Mouse (Mus musculus) embryonic fibroblast, embryonic 13.5 days (primary cell): ENCODE data around the gene Pomt1. TPM values are rescaled to one million over a fixed set of nuclear protein-coding genes. Genes with fewer than 3 reads are reported as not detected.

Experiments
- H3K27ac ChIP-seq: 2 replicates; pipeline ENCODE4 v1.5.1; 2012; ENCODE audit warnings: low read length, control low read depth, inconsistent platforms; ENCODE audit not compliant: insufficient read depth
- H3K4me1 ChIP-seq: 2 replicates; pipeline ENCODE4 v1.6.1; 2011; ENCODE audit warnings: low read length; ENCODE audit not compliant: control insufficient read depth, insufficient read depth
- H3K4me3 ChIP-seq: 2 replicates; pipeline ENCODE4 v1.5.1; 2011; ENCODE audit warnings: mild to moderate bottlenecking, control low read depth, low read length; ENCODE audit not compliant: insufficient read depth
- CTCF ChIP-seq: IDR thresholded peaks from 2 replicates; pipeline ENCODE4 v1.5.1; 2011; ENCODE audit warnings: mild to moderate bottlenecking, control low read depth, low read length, moderate library complexity, borderline replicate concordance; ENCODE audit not compliant: insufficient read depth
- POLR2A ChIP-seq: IDR thresholded peaks from 2 replicates; pipeline ENCODE4 v1.6.1; 2011; ENCODE audit warnings: low read depth, mild to moderate bottlenecking, control low read depth, low read length, moderate library complexity
- polyA plus RNA-seq: library from polyadenylated mRNA; stranded (reverse); fragments of >200 nt; gene quantifications from 2 replicates; pipeline ENCODE4 v1.2.4, GENCODE M21; 2011; ENCODE audit warnings: low read depth; ENCODE audit not compliant: missing spikeins, insufficient read length

The Pomt1 gene
- polyA plus RNA-seq, 1 experiment = 22.8 TPM

DNA sequence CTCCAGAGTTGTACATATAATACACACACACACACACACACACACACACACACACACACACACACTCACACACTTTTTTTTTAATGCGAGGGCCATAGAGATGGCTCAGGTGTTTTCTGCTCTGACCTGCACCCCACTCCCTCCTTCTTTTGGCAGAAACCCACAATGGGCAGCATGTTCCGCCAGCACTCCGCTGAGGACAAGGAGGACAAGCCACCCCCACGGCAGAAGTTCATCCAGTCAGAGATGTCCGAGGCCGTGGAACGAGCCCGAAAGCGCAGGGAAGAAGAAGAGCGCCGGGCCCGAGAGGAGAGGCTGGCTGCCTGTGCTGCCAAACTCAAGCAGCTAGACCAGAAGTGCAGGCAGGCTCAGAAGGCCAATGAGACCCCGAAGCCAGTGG is 32.5 kb upstream of the Pomt1 start:
- Histone ChIP-seq H3K4me1 (peaks cover 5% of the 10 kb centered on the region; the same call in 1 of the 2 replicates), H3K4me3 (no peak overlapping the region), H3K27ac (no peak overlapping the region)
- TF ChIP-seq CTCF (no peak), POLR2A (no peak)

DNA sequence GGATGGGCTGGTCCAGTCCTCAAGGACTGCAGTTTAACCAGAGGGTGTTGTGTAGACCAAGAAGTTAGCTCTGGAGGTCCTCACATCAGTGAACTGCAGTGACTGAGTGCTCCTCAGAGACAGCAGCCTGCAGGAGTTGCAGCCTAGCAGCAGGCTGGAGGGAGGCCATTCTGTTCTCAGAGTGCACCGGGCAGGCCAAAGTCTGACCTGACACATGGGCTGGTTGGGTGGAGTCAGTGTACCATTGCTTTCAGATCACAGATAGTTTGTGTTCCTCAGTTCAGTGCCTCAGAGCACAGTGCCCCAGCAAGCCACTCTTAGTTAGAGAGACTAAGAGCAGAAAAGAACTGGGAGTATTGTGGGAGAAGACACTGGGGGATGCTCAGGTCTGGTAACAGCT is 28.7 kb upstream of the Pomt1 start:
- Histone ChIP-seq H3K4me3 (no peak overlapping the region), H3K4me1 (no peaks in the 10 kb centered on the region), H3K27ac (no peak overlapping the region)
- TF ChIP-seq CTCF (no peak), POLR2A (no peak)

DNA sequence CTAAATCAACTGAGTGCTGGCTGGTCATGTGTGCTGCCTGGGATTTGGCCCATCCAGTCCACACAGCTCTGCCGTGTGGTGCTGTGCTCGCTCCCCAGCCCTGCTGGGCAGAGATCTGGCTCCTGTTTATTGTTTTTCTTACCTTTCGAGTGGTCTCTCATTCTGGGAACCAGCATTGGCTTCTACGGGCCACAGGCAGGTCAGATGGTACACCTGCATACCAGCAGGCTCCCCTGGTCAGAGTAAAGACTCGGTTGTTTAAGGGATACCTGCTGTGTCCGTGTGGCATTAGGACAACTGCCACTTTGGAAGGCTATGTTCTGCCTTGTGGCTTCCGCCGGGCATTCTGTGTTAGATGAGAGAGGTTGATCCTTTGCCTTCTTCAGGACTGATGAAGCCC is 24.7 kb upstream of the Pomt1 start:
- no peaks in the 10 kb centered on the region for H3K4me1 ChIP-seq
- no peak for TF ChIP-seq POLR2A
- no peak for TF ChIP-seq CTCF
- no peak overlapping the region for H3K4me3 ChIP-seq
- no peak overlapping the region for H3K27ac ChIP-seq

DNA sequence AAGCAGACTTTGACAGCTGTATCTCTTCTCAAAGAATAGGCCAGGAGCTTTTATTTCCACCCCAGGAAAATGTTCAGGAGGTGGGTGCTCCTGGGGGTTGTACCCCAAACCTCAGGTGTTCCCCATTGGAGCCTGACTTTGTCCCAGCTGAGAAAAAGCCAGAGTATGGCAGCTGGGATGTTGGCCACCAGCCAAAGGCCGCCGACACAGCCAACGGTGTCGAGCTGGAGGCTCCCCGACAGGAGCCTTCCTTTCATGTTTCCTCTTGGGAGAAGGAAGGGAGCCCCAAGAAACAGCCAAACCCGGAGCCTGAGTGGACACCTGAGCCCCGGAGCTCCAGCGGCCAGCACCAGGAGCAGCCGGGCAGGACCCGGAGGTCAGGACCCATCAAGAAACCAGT is 23.4 kb upstream of the Pomt1 start:
- H3K4me1 ChIP-seq = peaks cover 3% of the 10 kb centered on the region
- no peak overlapping the region for H3K27ac ChIP-seq
- H3K4me3 ChIP-seq = no peak overlapping the region
- TF ChIP-seq CTCF = no peak

DNA sequence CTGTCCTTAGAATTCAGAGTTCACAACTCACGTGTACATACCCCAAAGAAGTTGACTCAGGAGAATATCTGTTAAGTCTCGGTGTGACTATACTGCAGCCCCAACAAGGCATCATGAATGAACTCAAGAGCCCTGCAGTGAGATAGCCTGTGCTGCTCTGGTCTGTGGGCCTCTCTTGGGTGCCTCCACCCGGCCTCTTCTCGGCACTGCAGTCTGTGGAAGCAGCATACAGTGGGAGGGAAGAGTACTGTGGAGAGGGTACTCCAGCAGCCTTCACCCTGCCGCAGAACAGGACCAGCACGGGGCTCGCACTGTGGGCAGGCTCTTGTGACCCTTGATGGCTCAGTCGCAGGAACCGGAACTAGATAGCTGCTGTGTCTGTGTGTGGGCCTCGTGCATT is 20.8 kb upstream of the Pomt1 start:
- no peak overlapping the region for H3K27ac ChIP-seq
- no peak overlapping the region for H3K4me3 ChIP-seq
- TF ChIP-seq CTCF = no peak
- no peak for TF ChIP-seq POLR2A

DNA sequence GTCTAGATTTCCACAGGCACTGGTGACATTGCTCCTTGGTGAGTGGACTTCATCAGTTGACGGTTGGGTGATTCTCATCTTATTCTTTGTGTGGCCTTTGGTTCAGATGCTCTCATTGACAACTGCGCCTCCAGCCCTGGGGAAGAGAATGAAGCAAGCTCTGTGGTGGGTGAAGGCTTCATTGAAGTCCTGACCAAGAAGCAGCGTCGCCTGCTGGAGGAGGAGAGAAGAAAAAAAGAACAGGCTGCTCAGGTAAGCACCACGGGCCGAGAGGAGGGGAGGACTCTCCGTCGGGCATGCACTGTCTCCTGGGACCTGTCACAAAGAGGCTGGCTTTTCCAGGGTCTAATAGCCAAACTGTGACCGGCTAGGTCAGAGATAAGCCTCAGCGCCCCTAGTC is 19.9 kb upstream of the Pomt1 start:
- H3K27ac ChIP-seq = no peak overlapping the region
- no peak overlapping the region for H3K4me3 ChIP-seq
- peaks cover 5% of the 10 kb centered on the region for H3K4me1 ChIP-seq
- no peak for TF ChIP-seq POLR2A
- no peak for TF ChIP-seq CTCF

More for the DNA sequence above, 20.8 kb upstream of the Pomt1 start:
- peaks cover 5% of the 10 kb centered on the region for H3K4me1 ChIP-seq

DNA sequence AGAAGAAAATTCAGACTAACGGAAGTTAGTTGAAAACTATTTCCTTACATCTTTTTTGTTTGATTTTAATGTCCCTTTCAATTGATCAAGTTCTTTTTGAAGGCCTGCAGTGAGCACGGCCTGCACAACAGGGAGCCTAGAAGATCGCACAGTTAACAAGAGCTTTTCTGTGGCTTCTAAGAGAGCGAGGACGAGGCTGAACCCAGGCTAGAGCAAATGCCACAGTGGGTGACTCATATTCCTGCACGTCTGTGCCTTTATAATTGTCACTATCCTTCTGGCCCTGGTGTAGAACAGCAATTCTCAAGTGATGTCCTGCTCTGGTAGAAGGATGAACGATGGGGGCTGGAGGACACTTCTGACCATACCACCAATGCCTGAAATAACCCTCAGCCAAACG is 18.7 kb upstream of the Pomt1 start:
- no peak overlapping the region for H3K27ac ChIP-seq
- TF ChIP-seq POLR2A = no peak
- TF ChIP-seq CTCF = no peak

DNA sequence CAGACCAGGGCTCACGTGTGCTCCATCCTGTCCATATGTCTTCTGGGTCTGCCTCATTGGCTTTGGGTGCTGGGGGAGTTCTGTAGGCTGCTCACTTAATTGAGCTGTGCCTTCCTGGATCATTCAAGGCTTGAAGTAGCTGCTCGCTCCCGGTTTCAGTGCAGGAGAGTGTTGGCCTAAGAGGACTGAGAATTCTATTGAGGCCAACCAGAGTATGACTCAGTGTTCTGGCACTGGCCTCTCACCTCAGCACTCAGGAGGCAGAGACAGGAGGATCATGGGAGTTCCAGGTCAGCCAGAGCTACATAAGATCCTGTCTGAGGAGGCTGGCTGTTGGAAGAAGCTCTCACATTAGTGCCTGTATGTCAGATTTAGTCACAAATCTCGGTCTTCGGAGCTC is 18.3 kb upstream of the Pomt1 start:
- Histone ChIP-seq H3K4me3 (no peak overlapping the region), H3K4me1 (peaks cover 5% of the 10 kb centered on the region), H3K27ac (no peak overlapping the region)
- no peak for TF ChIP-seq CTCF
- TF ChIP-seq POLR2A = no peak

More for the DNA sequence above, 18.7 kb upstream of the Pomt1 start:
- no peak overlapping the region for H3K4me3 ChIP-seq
- H3K4me1 ChIP-seq = peaks cover 5% of the 10 kb centered on the region

DNA sequence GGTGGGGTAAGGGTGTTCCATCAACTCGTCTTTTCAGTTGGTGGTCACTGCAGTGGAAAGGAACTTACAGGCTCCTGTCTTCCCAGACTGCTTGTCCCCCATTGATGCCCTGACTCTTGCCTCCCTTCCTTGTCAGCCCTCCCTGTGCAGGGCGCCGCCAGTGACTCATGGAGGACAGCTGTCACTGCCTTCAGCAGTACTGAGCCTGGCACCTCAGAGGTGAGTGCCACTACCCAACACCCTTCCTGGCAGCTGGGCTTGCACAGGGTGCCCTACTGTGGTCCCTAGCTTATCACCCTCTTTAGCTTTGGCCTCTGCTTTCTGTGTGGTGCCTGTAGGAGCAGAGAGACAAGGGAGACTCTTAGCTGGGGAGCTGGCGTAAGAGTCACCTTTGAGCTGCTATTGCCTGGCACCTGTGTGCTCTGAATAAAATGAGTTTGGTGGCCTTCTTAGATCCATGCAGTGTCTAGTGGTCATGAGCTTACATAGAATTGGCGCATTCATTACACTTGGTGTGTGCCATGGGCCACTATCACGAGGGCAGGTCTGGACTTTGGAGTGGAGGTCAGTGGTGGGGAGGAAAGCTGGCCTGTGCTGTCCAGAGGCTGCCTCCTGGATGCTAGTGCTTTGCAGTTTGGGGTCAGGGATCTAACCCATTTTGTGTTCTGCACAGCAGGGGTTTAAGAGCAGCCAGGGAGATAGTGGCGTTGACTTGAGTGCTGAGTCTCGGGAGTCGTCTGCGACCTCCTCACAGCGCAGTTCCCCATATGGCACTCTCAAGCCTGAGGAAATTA is 17.7 kb upstream of the Pomt1 start:
- H3K4me3 ChIP-seq = no peak overlapping the region
- H3K4me1 ChIP-seq = peaks cover 5% of the 10 kb centered on the region
- H3K27ac ChIP-seq = no peak overlapping the region
- TF ChIP-seq CTCF = no peak
- no peak for TF ChIP-seq POLR2A

DNA sequence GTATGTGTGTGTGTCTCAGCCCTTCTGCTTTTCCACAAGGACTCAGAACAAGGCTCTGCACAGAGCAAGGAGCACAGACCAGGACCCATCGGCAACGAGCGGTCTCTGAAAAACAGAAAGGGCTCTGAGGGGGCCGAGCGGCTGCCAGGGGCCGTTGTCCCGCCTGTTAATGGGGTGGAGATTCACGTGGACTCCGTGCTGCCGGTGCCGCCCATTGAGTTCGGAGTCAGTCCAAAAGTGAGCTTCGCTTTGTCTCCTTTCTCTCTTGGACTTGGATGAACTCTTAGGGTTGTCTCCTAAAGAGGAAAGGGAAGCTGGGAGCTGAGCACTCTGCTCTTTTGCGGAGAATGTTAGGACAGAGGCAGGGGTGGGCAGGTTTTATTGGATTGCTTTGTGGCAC is 16.9 kb upstream of the Pomt1 start:
- Histone ChIP-seq H3K4me3 (no peak overlapping the region), H3K4me1 (peaks cover 5% of the 10 kb centered on the region), H3K27ac (no peak overlapping the region)
- TF ChIP-seq CTCF = no peak
- no peak for TF ChIP-seq POLR2A

DNA sequence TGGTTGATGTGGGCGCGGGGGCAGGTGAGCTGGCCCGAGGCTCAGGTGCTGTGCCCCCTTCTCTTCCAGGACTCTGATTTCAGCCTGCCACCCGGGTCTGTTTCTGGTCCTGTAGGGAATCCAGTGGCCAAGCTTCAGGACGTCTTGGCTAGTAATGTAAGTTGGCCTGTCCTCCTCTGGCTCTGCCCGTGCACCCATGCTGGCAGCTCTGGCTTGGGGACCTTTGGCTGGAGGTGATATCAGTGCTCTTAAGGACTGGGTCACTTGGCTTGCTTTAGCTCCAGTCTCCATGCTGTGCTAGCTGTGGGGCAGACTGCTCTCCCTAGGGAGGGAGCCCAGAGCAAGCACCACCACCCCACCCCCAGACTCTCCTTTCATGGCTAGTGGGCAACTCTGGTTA is 16.4 kb upstream of the Pomt1 start:
- TF ChIP-seq POLR2A (no peak), CTCF (no peak)
- Histone ChIP-seq H3K4me3 (no peak overlapping the region), H3K27ac (no peak overlapping the region), H3K4me1 (peaks cover 5% of the 10 kb centered on the region)
